Mouse (Mus musculus): ENCODE data around the gene Gm42742. TPM values are rescaled to one million over a fixed set of nuclear protein-coding genes. Genes with fewer than 3 reads are reported as not detected.

The Gm42742 gene
- polyA plus RNA-seq, 1 experiment from 2014 or later = 55.0 TPM

DNA sequence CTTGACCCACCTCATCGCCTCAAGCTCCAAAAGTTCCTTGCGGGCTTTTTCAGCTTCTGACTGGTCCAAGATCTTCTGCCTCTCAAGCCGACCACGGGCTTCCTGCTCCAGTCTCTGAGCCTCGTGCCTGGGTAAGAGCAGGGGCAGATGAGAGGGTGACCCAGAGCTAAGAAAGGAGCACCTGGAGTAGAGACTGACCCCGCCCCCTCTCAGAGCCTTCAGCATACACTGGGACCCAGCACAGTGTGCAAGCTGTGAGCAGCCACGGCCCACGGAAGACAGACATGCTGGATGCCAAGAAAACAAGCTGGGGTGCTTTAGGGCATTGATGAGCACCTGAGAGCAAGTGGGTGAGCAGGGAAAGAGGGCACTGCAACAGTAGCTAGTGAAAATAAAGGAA, 32.1 kb downstream of the Gm42742 start:
- no peaks in the 10 kb centered on the region for H3K36me3 ChIP-seq
- H3K27ac ChIP-seq (replicated peaks) = no peak overlapping the region
- H3K4me3 ChIP-seq (replicated peaks) = no peak overlapping the region
- no peaks in the 10 kb centered on the region for H3K27me3 ChIP-seq
- 70% methylated on average over 8 of the region's 8 CpGs for WGBS
- no peaks in the 10 kb centered on the region for H3K4me1 ChIP-seq
- no peak for ATAC-seq (ENCODE audit: insufficient number of reproducible peaks, low FRiP score, low TSS enrichment, low read depth)
- no peak overlapping the region for H3K9ac ChIP-seq
- no peak overlapping the region for H3K4me2 ChIP-seq (replicated peaks)
- H3K9me3 ChIP-seq (replicated peaks) = no peaks in the 10 kb centered on the region

DNA sequence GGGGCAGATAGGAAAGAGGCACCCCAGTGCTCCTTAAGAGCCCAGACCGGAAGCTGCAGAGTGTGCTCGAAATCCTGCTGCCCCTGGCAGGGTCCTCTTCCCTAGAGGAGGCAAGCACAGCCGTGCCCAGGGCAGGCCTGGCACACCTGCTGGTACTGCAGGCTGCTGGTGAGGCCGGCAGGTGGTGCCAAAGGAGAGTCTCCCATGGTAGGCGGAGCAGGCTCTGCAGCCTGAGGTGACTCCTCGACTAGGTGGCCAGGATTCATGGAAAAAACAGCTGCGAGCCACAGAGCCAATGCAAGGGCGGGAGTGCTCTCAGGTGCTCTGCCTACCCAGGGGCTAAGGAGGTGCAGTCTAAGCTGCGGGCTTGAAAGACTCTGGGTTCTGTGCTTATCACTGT, 34.6 kb downstream of the Gm42742 start:
- Histone ChIP-seq H3K4me1 (no peaks in the 10 kb centered on the region), H3K9ac (no peak overlapping the region), H3K4me3 (replicated peaks) (no peak overlapping the region), H3K36me3 (no peaks in the 10 kb centered on the region; the same call in 1 of the 2 replicates), H3K4me2 (replicated peaks) (no peak overlapping the region), H3K27ac (replicated peaks) (no peak overlapping the region), H3K9me3 (replicated peaks) (no peaks in the 10 kb centered on the region), H3K27me3 (no peaks in the 10 kb centered on the region)
- no peak for ATAC-seq (ENCODE audit: insufficient number of reproducible peaks, low FRiP score, low TSS enrichment, low read depth)
- 34% methylated on average over 9 of the region's 9 CpGs for WGBS

DNA sequence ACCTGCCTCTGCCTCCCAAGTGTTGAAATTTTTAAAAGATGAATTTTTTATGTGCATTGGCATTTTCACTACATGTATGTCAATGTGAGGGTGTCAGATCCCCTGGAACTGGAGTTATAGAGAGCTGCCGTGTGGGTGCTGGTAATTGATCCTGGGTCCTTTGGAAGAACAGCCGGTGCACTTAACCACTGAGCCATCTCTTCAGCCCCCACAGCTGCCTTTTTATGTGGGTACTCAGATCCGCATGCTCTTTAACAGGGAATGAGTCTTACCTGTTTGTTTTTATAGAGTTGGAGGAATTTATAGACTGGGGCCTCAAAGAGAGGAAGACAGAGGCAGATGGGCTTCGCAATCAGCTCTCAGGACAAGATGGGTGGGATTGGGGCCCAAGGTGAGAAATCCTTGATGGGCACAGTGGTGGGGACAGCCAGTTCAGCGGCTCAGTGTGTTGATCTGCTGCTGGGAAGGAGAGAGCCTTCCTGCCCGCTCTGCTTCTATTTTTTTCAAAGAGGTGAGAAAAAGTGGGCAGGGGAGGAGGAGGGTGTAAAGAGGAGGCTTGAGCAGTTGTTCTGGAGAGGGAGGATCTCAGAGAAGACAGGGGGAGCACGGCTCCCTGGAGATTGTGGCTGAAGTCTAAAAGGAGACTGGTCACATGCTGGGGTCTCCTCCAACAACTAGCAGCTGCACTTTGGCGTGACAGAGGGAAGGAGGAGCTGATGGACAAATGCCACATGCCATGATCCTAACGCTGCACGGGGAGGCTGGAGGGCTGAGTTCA, 36.0 kb downstream of the Gm42742 start:
- ATAC-seq (ENCODE audit: insufficient number of reproducible peaks, low FRiP score, low TSS enrichment, low read depth) = no peak
- 65% methylated on average over 10 of the region's 10 CpGs for WGBS
- peaks cover 12% of the 10 kb centered on the region for H3K36me3 ChIP-seq
- H3K9ac ChIP-seq = no peak overlapping the region
- H3K4me3 ChIP-seq (replicated peaks) = no peak overlapping the region
- H3K4me1 ChIP-seq = no peaks in the 10 kb centered on the region
- no peaks in the 10 kb centered on the region for H3K27me3 ChIP-seq
- no peak overlapping the region for H3K4me2 ChIP-seq (replicated peaks)
- no peak overlapping the region for H3K27ac ChIP-seq (replicated peaks)
- H3K9me3 ChIP-seq (replicated peaks) = no peaks in the 10 kb centered on the region

DNA sequence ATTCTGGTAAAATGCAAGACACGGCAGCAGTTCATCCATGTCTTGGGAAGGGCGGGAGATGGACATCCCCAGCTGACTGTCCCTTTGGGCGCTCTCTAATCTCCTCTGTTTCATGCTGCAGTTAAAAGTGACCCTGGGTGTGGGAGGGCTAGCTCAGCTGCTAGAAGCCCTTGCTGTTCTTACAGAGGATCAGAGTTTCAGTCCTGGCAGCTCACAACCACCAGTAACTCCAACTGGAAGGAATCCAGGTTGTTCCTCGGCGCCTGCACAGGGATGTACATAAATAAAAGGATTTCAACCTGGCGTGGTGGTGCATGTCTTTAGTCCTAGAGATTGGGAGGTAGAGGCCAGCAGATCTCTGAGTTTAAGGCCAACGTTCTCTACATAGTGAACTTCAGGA, 37.8 kb downstream of the Gm42742 start:
- Histone ChIP-seq H3K4me1 (0 out of 2 replicates have a peak, but pooled peaks cover 5% of the 10 kb centered on the region), H3K9me3 (replicated peaks) (no peaks in the 10 kb centered on the region), H3K36me3 (peaks cover 30% of the 10 kb centered on the region), H3K27me3 (no peaks in the 10 kb centered on the region), H3K27ac (replicated peaks) (no peak overlapping the region), H3K9ac (no peak overlapping the region), H3K4me3 (replicated peaks) (no peak overlapping the region), H3K4me2 (replicated peaks) (no peak overlapping the region)
- WGBS = 74% methylated on average over 7 of the region's 7 CpGs
- no peak for ATAC-seq (ENCODE audit: insufficient number of reproducible peaks, low FRiP score, low TSS enrichment, low read depth)

DNA sequence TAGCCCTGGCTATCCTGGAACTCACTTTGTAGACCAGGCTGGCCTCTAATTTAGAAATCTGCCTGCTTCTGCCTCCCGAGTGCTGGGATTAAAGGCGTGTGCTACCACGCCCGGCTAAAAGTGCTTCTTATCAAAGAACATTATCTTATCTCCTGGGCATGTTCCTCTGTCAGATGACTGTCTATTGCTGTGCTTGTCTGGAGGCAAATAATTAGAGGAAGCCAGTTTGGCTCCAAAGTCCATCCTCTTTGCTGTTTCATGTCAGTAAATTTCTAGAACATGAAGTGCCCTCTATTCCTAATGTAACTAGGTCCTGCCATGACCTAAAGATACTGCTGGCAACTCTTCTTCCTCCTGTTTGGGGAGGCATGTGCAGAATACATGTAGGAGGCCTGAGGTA, 38.8 kb downstream of the Gm42742 start:
- Histone ChIP-seq H3K4me2 (replicated peaks) (no peak overlapping the region), H3K27ac (replicated peaks) (no peak overlapping the region), H3K9me3 (replicated peaks) (no peaks in the 10 kb centered on the region), H3K4me1 (peaks cover 12% of the 10 kb centered on the region; the same call in 1 of the 2 replicates), H3K9ac (no peak overlapping the region), H3K27me3 (no peaks in the 10 kb centered on the region), H3K4me3 (replicated peaks) (no peak overlapping the region), H3K36me3 (peaks cover 33% of the 10 kb centered on the region)
- WGBS = 81% methylated on average over 4 of the region's 4 CpGs
- no peak for ATAC-seq (ENCODE audit: insufficient number of reproducible peaks, low FRiP score, low TSS enrichment, low read depth)

DNA sequence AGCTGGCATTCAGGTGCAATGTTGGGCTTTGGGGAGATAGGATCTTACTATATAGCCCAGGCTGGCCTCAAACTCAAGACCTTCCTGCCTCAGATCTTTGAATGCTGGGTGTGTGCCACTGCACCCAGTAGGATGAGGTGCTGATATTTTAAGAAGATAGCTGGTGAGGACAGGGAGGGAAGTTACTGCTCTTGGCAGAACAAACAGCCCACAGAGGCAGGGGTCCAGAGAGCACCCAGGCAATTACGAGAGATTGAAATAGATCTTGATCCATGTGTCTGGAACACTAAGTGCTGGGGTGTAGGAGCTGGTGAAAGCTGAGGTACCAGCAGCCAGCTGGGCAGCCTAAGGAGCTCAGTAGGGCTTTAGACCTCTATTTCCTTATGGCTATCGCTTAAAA, 39.3 kb downstream of the Gm42742 start:
- H3K9ac ChIP-seq = no peak overlapping the region
- no peak for ATAC-seq (ENCODE audit: insufficient number of reproducible peaks, low FRiP score, low TSS enrichment, low read depth)
- no peaks in the 10 kb centered on the region for H3K9me3 ChIP-seq (replicated peaks)
- no peak overlapping the region for H3K4me3 ChIP-seq (replicated peaks)
- H3K36me3 ChIP-seq = peaks cover 33% of the 10 kb centered on the region
- H3K4me1 ChIP-seq = peaks cover 15% of the 10 kb centered on the region; the same call in 1 of the 2 replicates
- H3K27ac ChIP-seq (replicated peaks) = no peak overlapping the region
- 88% methylated on average over 2 of the region's 2 CpGs for WGBS
- H3K27me3 ChIP-seq = no peaks in the 10 kb centered on the region
- no peak overlapping the region for H3K4me2 ChIP-seq (replicated peaks)

DNA sequence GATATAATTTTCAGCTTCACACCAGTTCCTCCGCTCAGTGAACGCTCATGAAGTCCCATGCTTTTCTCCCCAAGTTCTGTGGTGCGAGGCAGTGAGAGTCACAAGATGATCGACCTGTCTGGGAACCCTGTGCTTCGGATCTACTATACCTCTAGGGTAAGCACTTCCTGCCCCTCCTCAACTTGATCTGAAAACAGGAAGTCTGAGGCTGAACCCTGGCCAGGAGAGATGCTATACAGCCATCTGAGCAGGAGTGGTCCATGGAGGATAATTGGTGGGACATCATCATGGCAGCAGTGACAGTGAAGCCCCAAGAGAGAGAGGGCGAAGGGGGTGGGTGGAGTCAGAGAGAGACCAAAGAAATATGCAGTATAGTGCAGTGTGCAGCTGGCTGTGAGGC, 42.1 kb downstream of the Gm42742 start:
- 93% methylated on average over 6 of the region's 6 CpGs for WGBS
- Histone ChIP-seq H3K9ac (no peak overlapping the region), H3K27ac (replicated peaks) (no peak overlapping the region), H3K4me1 (peaks cover 19% of the 10 kb centered on the region), H3K9me3 (replicated peaks) (no peaks in the 10 kb centered on the region), H3K27me3 (no peaks in the 10 kb centered on the region), H3K4me2 (replicated peaks) (no peak overlapping the region), H3K4me3 (replicated peaks) (no peak overlapping the region), H3K36me3 (peaks cover 33% of the 10 kb centered on the region)
- no peak for ATAC-seq (ENCODE audit: insufficient number of reproducible peaks, low FRiP score, low TSS enrichment, low read depth)

DNA sequence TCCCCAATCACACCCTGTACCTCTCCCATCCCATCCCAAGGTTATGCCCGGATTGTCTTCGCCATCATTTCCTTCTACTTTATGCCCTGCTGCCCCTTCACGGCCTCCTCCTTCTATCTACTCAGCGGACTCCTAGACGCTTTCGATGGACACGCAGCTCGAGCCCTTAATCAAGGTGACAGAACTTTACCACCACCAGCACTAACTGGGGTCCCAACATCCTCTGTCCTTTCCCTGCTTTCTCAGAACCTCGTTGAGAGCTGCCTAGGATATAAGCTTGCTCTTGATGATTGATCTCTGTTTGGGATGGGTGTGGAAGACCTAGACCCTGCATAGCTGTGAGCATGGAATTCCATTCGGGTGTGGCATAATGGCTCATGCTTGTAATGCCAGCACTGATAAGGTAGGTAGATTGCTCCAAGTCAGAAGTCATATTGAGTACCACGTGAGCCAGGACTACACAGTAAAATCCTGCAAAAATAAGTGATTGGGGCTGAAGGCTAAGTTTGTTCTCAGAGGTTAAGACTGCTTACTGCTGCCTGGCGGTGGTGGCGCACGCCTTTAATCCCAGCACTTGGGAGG, 43.9 kb downstream of the Gm42742 start:
- peak overlapping the region; percentile 98; the same call in 1 of the 2 replicates for H3K27ac ChIP-seq (replicated peaks)
- H3K9me3 ChIP-seq (replicated peaks) = no peaks in the 10 kb centered on the region
- H3K36me3 ChIP-seq = peaks cover 33% of the 10 kb centered on the region
- H3K4me2 ChIP-seq (replicated peaks) = peak overlapping the region; percentile 78
- WGBS = 24% methylated on average over 14 of the region's 14 CpGs
- H3K9ac ChIP-seq = peak overlapping the region; percentile 99
- peak overlapping the region; percentile 99 for H3K4me3 ChIP-seq (replicated peaks)
- H3K4me1 ChIP-seq = peaks cover 19% of the 10 kb centered on the region
- no peak for ATAC-seq (ENCODE audit: insufficient number of reproducible peaks, low FRiP score, low TSS enrichment, low read depth)
- H3K27me3 ChIP-seq = no peaks in the 10 kb centered on the region

DNA sequence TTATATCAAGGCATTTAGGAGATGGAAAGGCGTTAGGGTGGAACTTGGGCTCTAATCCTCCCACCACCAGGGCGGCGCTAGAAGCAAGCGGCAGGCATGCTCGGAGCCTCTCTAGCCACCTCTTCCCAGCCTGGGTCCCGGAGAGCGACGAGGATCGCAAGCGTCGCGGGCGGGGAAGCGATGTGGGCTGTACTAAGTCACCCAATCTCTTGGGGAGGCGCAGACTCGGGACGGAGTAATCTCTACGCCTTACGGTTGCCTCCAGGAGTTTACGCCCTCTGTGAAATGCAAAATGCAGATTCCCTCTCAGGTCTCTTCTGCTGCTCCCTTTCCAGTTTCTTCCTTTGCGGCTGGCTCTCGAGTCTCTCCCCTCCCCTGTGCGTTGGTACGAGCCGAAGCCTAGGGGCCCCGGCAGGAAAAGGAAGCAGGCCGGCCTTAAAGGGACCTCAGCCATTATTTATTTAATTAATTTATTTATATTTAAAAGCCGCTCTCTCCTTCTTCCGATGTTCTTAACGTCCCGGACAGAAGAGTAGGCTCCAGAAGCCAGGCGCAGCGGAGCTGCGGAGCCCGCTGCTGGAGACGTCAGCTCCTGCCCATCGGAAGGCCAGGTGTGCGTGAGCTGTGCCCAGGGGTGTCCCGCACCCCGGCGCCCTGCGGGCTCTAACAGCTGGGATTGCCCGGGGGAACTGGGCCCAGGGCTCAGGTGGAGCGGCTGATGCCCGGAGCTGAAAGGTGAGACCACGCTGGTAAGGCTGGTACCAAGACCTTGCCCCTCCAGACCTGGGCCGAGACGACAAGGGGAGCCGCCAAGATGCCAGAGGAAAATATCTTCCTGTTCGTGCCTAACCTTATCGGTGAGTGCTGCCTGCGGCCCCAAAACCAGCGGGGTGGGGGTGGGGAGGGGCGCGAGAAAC, 44.7 kb downstream of the Gm42742 start, which contains the start of gene Cdiptos:
Gene Cdiptos, minus strand, starts transcription at position 149 of the 917 bp plus-strand sequence.
- under 1% methylated on average over 55 of the region's 55 CpGs for WGBS
- Histone ChIP-seq H3K4me3 (replicated peaks) (peak within 1 kb of the TSS; percentile 99), H3K4me2 (replicated peaks) (peak within 1 kb of the TSS; percentile 78)

DNA sequence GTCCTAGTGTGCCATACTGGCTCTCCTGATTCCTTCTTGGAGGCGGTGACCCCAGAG, 45.2 kb downstream of the Gm42742 start, which contains the start of gene Cdipt:
Gene Cdipt, plus strand, starts transcription at position 22 of the 57 bp plus-strand sequence.
- WGBS = 0% methylated on average over 1 of the region's 1 CpGs
- H3K4me3 ChIP-seq (replicated peaks) = peak within 1 kb of the TSS; percentile 99
- H3K9me3 ChIP-seq (replicated peaks) = no peaks in the 10 kb centered on the region
- H3K9ac ChIP-seq = peak within 1 kb of the TSS; percentile 99
- peak within 1 kb of the TSS; percentile 78 for H3K4me2 ChIP-seq (replicated peaks)
- no peak for ATAC-seq (ENCODE audit: insufficient number of reproducible peaks, low FRiP score, low TSS enrichment, low read depth)
- no peaks in the 10 kb centered on the region for H3K27me3 ChIP-seq
- H3K27ac ChIP-seq (replicated peaks) = peak within 1 kb of the TSS; percentile 98
- peaks cover 19% of the 10 kb centered on the region for H3K4me1 ChIP-seq
- peaks cover 28% of the 10 kb centered on the region for H3K36me3 ChIP-seq

More for the DNA sequence above, 44.7 kb downstream of the Gm42742 start, which contains the start of gene Cdiptos:
- H3K9ac ChIP-seq = peak within 1 kb of the TSS; percentile 99
- H3K27me3 ChIP-seq = no peaks in the 10 kb centered on the region
- H3K9me3 ChIP-seq (replicated peaks) = no peaks in the 10 kb centered on the region
- ATAC-seq (ENCODE audit: insufficient number of reproducible peaks, low FRiP score, low TSS enrichment, low read depth) = peak; percentile 92
- H3K4me1 ChIP-seq = peaks cover 19% of the 10 kb centered on the region
- H3K36me3 ChIP-seq = peaks cover 32% of the 10 kb centered on the region
- H3K27ac ChIP-seq (replicated peaks) = peak within 1 kb of the TSS; percentile 98

DNA sequence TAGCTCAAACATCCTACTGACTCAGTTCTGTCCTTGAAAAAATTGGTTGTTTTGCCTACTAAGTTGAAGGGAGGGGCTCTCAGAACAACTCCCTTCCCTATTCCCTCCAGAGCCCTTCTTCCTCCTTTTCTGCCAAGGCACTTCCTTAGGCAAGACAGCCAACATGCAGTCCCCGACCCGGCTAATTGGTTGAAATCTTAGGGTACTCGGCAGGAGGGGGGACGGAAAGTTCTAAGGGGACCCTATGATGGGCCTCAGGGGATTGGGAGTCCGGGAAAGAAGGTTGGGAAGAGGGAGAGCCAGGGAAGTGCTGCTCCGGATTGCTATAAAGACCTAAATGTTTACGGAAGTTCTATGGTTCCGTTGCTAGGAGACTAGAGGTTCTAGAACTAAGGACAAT, 45.4 kb downstream of the Gm42742 start:
- H3K36me3 ChIP-seq = peaks cover 27% of the 10 kb centered on the region
- no peaks in the 10 kb centered on the region for H3K27me3 ChIP-seq
- peak overlapping the region; percentile 98 for H3K27ac ChIP-seq (replicated peaks)
- peak overlapping the region; percentile 78 for H3K4me2 ChIP-seq (replicated peaks)
- no peak for ATAC-seq (ENCODE audit: insufficient number of reproducible peaks, low FRiP score, low TSS enrichment, low read depth)
- no peak overlapping the region for H3K9ac ChIP-seq
- H3K4me3 ChIP-seq (replicated peaks) = peak overlapping the region; percentile 99
- peaks cover 19% of the 10 kb centered on the region for H3K4me1 ChIP-seq
- 8% methylated on average over 8 of the region's 8 CpGs for WGBS
- H3K9me3 ChIP-seq (replicated peaks) = no peaks in the 10 kb centered on the region

Data from embryonic facial prominence, embryonic 15.5 days (tissue).